Comparison of ENCODE assay signal across 8 mouse cellular contexts in the genomic region with DNA sequence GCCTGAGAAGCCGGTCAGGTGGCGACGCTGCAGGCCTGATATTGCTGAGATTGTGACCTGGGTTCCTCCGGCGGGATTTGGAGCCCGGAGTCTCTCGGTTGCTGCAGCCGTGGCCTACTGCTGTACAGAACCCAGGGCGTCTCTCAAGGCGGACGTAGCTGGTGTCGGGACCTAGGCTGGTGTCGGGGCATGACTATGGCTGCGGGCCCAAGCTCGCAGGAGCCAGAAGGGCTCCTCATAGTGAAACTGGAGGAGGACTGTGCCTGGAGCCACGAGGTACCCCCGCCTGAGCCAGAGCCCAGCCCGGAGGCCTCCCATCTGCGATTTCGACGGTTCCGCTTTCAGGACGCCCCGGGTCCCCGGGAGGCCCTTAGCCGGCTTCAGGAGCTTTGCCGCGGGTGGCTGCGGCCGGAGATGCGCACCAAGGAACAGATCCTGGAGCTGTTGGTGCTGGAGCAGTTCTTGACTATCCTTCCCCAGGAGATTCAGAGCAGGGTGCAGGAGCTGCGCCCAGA. TPM values are rescaled to one million over a fixed set of nuclear protein-coding genes. Genes with fewer than 3 reads are reported as not detected.
A peak's percentile ranks its signal among the peaks of the same experiment; 100 is the strongest.
DNase-seq lines count a peak whose midpoint lies in the region; ATAC-seq and TF ChIP-seq lines count a peak whose summit lies in the region.

No protein-coding gene starts in this region.

- peak overlapping the region; percentile 80 for H3K27ac ChIP-seq in cortical plate, adult 2 months (ENCODE audit: insufficient read depth, low read length)
- peak overlapping the region; percentile 93 for H3K27ac ChIP-seq in heart, embryonic 15.5 days
- peak overlapping the region; percentile 73 for H3K27ac ChIP-seq in liver, embryonic 15.5 days (replicated peaks)

- no peaks in the 10 kb centered on the region for H3K27me3 ChIP-seq in heart, embryonic 15.5 days
- H3K27me3 ChIP-seq in liver, embryonic 15.5 days, result no peaks in the 10 kb centered on the region

- peak; percentile 34 for DNase-seq in left cerebral cortex, postnatal 4 days
- no peak for DNase-seq in left cerebral cortex, adult 18-20 months (ENCODE audit: low spot score in 2 of 2)
- DNase-seq in spleen, postnatal 10 days (ENCODE audit: low spot score in 2 of 2), result peak; percentile 68 to 72
- DNase-seq in cerebellum, adult 11-12 months, result no peak
- no peak for DNase-seq in right cerebral cortex, postnatal 14 days

- no peak for TF ChIP-seq POLR2A in cortical plate, adult 2 months (IDR thresholded peaks at IDR 0.05; ENCODE audit: extremely low read depth, insufficient read depth, low read length)

- peaks cover 6% of the 10 kb centered on the region for H3K4me1 ChIP-seq in cortical plate, adult 2 months (ENCODE audit: control insufficient read depth, insufficient read depth, low read length)
- H3K4me1 ChIP-seq in heart, embryonic 15.5 days (replicated peaks), result peaks cover 23% of the 10 kb centered on the region
- peaks cover 29% of the 10 kb centered on the region for H3K4me1 ChIP-seq in liver, embryonic 15.5 days (replicated peaks)

- peak overlapping the region; percentile 81 for H3K9ac ChIP-seq in heart, embryonic 15.5 days
- H3K9ac ChIP-seq in liver, embryonic 15.5 days, result peak overlapping the region; percentile 72

- ATAC-seq in heart, embryonic 15.5 days (replicated peaks; ENCODE audit: insufficient number of reproducible peaks, insufficient read depth, low FRiP score, low read depth), result peak; percentile 48
- ATAC-seq in liver, embryonic 15.5 days (ENCODE audit: insufficient read depth), result peak; percentile 41

- peaks cover 37% of the 10 kb centered on the region for H3K36me3 ChIP-seq in heart, embryonic 15.5 days
- peaks cover 30% of the 10 kb centered on the region for H3K36me3 ChIP-seq in liver, embryonic 15.5 days (replicated peaks)

- H3K9me3 ChIP-seq in heart, embryonic 15.5 days (replicated peaks), result peaks cover 8% of the 10 kb centered on the region
- peaks cover 6% of the 10 kb centered on the region; the same call in 1 of the 2 replicates for H3K9me3 ChIP-seq in liver, embryonic 15.5 days (replicated peaks)

- TF ChIP-seq CTCF in cortical plate, adult 2 months (IDR thresholded peaks at IDR 0.05; ENCODE audit: extremely low read depth, insufficient read depth, low read length), result no peak

- H3K4me2 ChIP-seq in heart, embryonic 15.5 days, result peak overlapping the region; percentile 91
- peak overlapping the region; percentile 90 for H3K4me2 ChIP-seq in liver, embryonic 15.5 days

- intact Hi-C loops in left cerebral cortex, postnatal 4 days (cut with DNase I), result no loop called here

- WGBS in heart, embryonic 15.5 days, result under 1% methylated on average over 32 of the region's 32 CpGs
- WGBS in liver, embryonic 15.5 days (ENCODE audit: insufficient replicate concordance), result under 1% methylated on average over 32 of the region's 32 CpGs

- H3K4me3 ChIP-seq in cortical plate, adult 2 months (ENCODE audit: insufficient read depth, low read length), result peak overlapping the region; percentile 60
- H3K4me3 ChIP-seq in heart, embryonic 15.5 days, result peak overlapping the region; percentile 88
- H3K4me3 ChIP-seq in liver, embryonic 15.5 days (replicated peaks), result peak overlapping the region; percentile 73

RNA-seq across cellular contexts. Expression of a gene that starts 0.3 kb away (rescaled TPM):
- 10 to 100 TPM; 24.9 to 26.9 TPM for total RNA-seq in left cerebral cortex, postnatal 4 days (2021)
- 10 to 100 TPM; 17.2 to 19.3 TPM for total RNA-seq in left cerebral cortex, adult 18-20 months (2021)
- polyA plus RNA-seq in cortical plate, adult 2 months (2012; rRNA removed), result 17.8 and 18.3 TPM in 2 replicates
- polyA plus RNA-seq in heart, embryonic 15.5 days (2015; fragmentation: Nextera tagmentation; extraction: Ambion mirVana), result 26.5 and 33.1 TPM in 2 replicates
- polyA plus RNA-seq in liver, embryonic 15.5 days (2015; fragmentation: Nextera tagmentation; extraction: Ambion mirVana), result 12.3 and 14.6 TPM in 2 replicates

RNA-seq across cellular contexts. Expression of a gene that starts 26.3 kb away (rescaled TPM):
- not detected for total RNA-seq in left cerebral cortex, postnatal 4 days (2021)
- total RNA-seq in left cerebral cortex, adult 18-20 months (2021), result not detected
- 0.04 TPM in 1 of 2 replicates, not detected in the other for polyA plus RNA-seq in cortical plate, adult 2 months (2012; rRNA removed)
- polyA plus RNA-seq in heart, embryonic 15.5 days (2015; fragmentation: Nextera tagmentation; extraction: Ambion mirVana), result 0.09 TPM in 1 of 2 replicates, not detected in the other
- 0.41 and 0.46 TPM in 2 replicates for polyA plus RNA-seq in liver, embryonic 15.5 days (2015; fragmentation: Nextera tagmentation; extraction: Ambion mirVana)

Comparison
In these comparisons a context has a peak if more than half of its experiments do, and no peak if none do; other contexts are left out.
1. DNase-seq: peak in left cerebral cortex, postnatal 4 days (single experiment) and spleen, postnatal 10 days (2 of 2); none in left cerebral cortex, adult 18-20 months (0 of 2), cerebellum, adult 11-12 months (single experiment) and right cerebral cortex, postnatal 14 days (single experiment).
2. Peak in every context shown above with its lines, with median percentiles within 50 percentile points of each other: H3K27ac ChIP-seq and H3K4me3 ChIP-seq.